ENCODE assay signal across 23 mouse cellular contexts in genomic region chr9:61986055-61986454, GRCm38 (mm10). TPM values are rescaled to one million over a fixed set of nuclear protein-coding genes. Genes with fewer than 3 reads are reported as not detected.
A peak's percentile ranks its signal among the peaks of the same experiment; 100 is the strongest.
DNase-seq lines count a peak whose midpoint lies in the region; TF ChIP-seq lines count a peak whose summit lies in the region.
"Had no signal": no experiment of that assay in that cellular context is flagged by ENCODE, and none has a peak within 500 bp of the region (broad histone marks: within the 10 kb centered on the region; RNA-seq: fewer than 3 reads in every experiment).

No protein-coding gene starts in this region.

- no peaks in the 10 kb centered on the region; the same call in 1 of the 2 replicates for H3K4me1 ChIP-seq in lung, adult 2 months (ENCODE audit: control insufficient read depth, insufficient read depth, low read length)
- H3K4me1 ChIP-seq: embryonic facial prominence, embryonic 12.5 days; forebrain, embryonic 15.5 days; liver, embryonic 12.5 days; midbrain, embryonic 12.5 days; neural tube, embryonic 13.5 days had no signal

- peak; percentile 22 for DNase-seq in lung, postnatal 10 days
- no peak for DNase-seq in lung, adult 2 months
- DNase-seq in T-cell, adult 2 months (ENCODE audit: low spot score), result peak; percentile 68
- DNase-seq in naive thymus-derived CD4-positive, alpha-beta T cell, adult 2 months (ENCODE audit: low read depth), result peak; percentile 83
- peak; percentile 53 to 58 for DNase-seq in thymus, postnatal 36 days
- DNase-seq in left cerebral cortex, adult 8-10 months (ENCODE audit: low spot score in 2 of 2), result no peak
- DNase-seq in urinary bladder, adult 2 months (ENCODE audit: low spot score), result no peak
- no peak for DNase-seq in right cerebral cortex, postnatal 14 days
- DNase-seq: cerebellum, adult 8-10 months; gastrocnemius, postnatal 14 days; heart, adult 2 months; heart, postnatal 4 days; kidney, adult 18-20 months; right cerebral cortex, adult 18-20 months; spleen, adult 18-20 months had no signal

- no peak for TF ChIP-seq CTCF in lung, adult 2 months (IDR thresholded peaks at IDR 0.05; ENCODE audit: insufficient read depth, low read length)

- 74% methylated on average over 7 of the region's 7 CpGs for WGBS in lung, adult 2 months

- TF ChIP-seq POLR2A in lung, adult 2 months (IDR thresholded peaks at IDR 0.05; ENCODE audit: borderline replicate concordance, extremely low read depth, low read depth, low read length), result no peak

- H3K4me3 ChIP-seq in lung, adult 2 months (replicated peaks; ENCODE audit: extremely low read depth, low read depth, low read length), result no peak overlapping the region
- H3K4me3 ChIP-seq: embryonic facial prominence, embryonic 12.5 days; forebrain, embryonic 15.5 days; heart, adult 2 months; hindbrain, embryonic 15.5 days; liver, embryonic 12.5 days; lung, embryonic 15.5 days; midbrain, embryonic 12.5 days; neural tube, embryonic 13.5 days had no signal

RNA-seq across cellular contexts. Expression of gene Kif23, which starts 39.5 kb away (rescaled TPM):
- 1.7 and 3.0 TPM in 2 replicates for polyA plus RNA-seq in lung, adult 2 months (2012; rRNA removed)
- 1 to 10 TPM; 1.2 to 2.1 (median 2.1) TPM for total RNA-seq in left cerebral cortex, adult 8-10 months (2022)
- 12.8 and 13.4 TPM in 2 replicates for polyA plus RNA-seq in urinary bladder, adult 2 months (2012; rRNA removed)

RNA-seq across cellular contexts. Expression of gene Paqr5, which starts 40.6 kb away (rescaled TPM):
- polyA plus RNA-seq in lung, adult 2 months (2012; rRNA removed), result 1.8 and 12.4 TPM in 2 replicates
- total RNA-seq in left cerebral cortex, adult 8-10 months (2022), result 1 to 10 TPM; 3.8 to 5.7 (median 5.2) TPM
- polyA plus RNA-seq in urinary bladder, adult 2 months (2012; rRNA removed), result 125 and 147 TPM in 2 replicates
- total RNA-seq: heart, adult 2 months; heart, postnatal 4 days had no signal
- polyA plus RNA-seq: G1E had no signal

Comparison
In these comparisons a context has a peak if more than half of its experiments do, and no peak if none do; other contexts are left out.
1. DNase-seq: peak in lung, postnatal 10 days (single experiment), T-cell, adult 2 months (single experiment), naive thymus-derived CD4-positive, alpha-beta T cell, adult 2 months (single experiment) and thymus, postnatal 36 days (2 of 2); none in lung, adult 2 months (single experiment), left cerebral cortex, adult 8-10 months (0 of 2), urinary bladder, adult 2 months (single experiment) and right cerebral cortex, postnatal 14 days (single experiment).